Mouse (Mus musculus): ENCODE results near the gene Opn3.
A peak's percentile ranks its signal among the peaks of the same experiment; 100 is the strongest.

Gene Opn3

DNA sequence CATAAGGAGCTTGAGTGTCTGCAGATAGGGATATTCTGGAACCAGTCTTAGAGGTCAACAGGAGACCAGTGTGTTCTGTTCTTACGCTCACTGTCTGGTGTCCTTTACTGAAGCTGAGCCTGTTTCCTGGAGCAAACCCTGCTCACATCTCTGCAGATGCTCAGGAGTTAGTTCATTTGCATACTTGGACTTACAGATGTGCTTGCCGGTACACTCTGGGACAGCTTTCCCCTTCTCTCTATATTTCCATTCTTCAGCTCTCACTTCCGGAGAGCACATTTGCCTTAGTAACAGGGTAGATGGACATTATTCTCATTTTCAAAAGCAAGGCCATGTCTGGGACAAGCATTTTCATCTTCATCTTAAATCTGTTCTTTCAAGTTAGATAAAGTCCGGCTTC is 44.0 kb downstream of the Opn3 start:
- no peak for DNase-seq

DNA sequence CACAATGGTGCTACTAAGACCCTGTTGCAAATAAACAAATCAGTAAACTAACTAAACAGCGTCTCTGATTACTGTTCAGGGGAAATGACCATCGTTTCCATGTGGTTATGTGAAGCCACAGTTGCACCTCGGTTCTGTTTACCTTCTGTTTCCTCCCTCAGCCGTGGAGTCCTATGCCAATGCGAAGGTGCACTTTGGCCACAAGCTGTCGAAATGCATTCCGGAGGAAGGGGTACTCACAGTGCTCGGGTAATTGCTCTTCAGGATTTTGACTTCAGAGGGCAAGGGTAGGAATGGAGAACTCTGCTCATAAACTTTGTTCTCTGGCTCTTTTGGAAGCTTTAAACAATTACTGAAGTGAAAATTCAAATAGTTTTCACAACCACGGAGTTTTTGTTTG is 45.6 kb downstream of the Opn3 start:
- no peak for DNase-seq

DNA sequence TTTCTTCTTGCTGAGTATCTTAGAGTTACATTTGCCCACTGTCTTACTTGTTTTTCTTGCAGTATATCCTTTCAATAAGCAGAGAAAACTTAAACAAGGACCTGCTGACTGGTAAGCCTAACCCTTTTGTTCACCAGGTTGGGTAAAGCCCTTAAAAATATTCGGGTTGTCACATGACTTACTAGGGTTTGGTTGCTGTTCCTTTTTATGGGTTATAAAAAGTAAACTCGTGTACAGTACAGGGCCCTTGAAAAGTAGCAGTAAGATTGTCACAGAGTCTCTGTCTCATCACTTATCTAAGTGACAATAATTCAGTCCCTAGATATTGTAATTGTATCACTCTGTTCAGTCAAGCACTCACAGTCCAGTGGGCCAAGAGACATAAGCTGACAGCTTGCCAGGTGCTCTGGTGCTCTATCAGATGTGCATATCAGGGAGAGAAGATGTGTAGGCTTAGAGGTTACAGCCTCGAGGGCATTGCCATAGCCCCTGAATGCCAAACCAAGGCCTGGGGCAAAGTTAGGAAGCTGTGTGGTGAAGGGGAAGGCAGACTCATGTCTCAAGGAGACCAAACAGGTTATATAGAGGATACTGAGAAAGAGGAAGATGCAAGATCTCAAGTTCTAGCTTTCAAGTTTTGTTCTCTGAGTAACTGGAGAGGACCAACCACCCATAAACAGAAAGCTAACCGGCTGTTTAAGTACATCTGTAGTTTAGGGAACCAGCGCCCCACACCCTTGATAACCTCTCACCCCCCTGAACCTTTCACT is 48.9 kb downstream of the Opn3 start:
- no peak for DNase-seq

DNA sequence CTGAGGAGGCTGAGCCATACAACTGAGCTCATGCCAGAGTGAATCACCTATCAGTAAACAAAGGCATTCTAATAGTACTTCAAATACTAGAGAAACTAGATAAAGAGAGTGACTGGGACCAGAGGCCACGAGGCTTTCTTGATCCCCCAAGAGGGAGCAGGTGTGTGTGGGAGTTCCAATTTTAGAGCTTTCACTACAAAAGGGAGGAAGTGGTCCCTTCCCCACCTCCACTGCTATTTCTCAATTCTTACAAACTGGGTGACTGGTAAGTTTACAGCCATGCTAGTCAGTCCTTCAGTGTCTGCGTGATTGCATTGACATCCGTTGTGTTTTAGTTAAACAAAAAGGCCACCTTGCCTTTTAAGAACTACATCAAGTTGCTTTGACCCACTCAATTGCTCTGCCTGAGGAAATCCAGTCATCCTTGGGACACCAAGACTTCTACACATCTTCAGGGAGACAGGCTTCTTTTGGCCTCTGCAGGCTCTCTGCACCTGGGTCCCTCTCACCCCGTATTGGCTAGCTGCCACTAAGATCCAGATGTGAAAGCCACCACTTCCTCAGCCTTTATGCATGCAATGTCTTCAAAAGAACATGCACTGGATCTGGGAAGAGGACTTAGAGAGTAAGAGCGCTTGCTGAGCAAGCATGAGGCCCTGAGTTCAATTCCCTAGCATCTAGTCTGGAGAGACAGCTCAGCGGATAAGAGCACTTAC is 52.0 kb downstream of the Opn3 start:
- peak; percentile 48 for DNase-seq

DNA sequence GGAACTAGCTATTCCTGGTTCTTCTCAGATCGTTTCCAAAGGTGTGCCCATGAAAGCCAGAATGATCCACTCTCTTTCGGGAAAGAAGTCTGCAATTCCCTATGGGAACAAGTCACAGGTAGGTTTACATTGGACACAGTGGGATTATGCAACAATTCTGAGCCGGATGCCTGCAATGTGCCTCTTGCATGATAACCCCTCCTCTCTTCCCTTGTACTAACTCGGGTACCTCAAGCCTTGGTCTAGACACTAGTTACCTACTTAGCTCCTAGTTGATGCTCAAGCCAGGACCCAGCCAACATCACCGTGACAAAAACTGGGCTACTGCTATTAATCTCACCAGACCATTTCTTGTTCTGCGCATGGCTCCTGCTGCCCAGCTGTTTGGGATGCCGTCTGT is 53.5 kb downstream of the Opn3 start:
- no peak for DNase-seq

DNA sequence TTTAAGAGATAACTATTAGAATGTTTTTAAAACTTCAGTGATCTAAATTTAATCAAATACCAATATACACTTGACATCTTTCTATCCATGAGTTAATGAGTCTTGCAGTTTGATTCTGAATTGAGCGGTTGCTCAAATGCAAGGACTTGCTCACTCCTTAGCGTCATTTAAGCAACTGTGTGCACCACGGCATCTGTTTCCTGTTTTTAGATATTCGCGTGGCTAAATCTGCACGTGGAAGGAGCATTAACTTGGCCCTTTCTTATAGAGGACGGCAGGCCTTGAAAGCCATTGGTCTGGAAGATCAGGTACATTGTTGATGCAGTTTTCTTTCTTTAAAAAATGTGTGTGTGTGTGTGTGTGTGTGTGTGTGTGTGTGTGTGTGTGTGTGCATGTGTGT is 54.9 kb downstream of the Opn3 start:
- DNase-seq: no peak

DNA sequence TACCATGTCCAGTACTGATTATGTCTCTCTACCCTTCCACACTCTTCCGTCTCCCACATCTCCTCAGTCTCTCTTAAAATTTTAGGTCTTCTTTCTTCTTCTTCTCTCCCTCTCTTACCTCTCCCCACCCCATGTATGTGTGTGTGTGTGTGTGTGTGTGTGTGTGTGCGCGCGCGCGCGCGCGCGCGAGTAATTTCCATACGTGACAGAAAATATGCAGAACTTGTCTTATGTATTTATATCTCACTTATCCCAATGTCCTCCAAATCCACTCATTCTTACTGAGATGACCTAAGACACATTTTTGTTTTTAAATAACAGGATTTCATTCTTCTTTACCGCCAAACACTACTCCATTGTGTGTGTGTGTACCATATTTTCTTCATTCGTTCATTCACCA is 60.1 kb downstream of the Opn3 start:
- no peak for DNase-seq

DNA sequence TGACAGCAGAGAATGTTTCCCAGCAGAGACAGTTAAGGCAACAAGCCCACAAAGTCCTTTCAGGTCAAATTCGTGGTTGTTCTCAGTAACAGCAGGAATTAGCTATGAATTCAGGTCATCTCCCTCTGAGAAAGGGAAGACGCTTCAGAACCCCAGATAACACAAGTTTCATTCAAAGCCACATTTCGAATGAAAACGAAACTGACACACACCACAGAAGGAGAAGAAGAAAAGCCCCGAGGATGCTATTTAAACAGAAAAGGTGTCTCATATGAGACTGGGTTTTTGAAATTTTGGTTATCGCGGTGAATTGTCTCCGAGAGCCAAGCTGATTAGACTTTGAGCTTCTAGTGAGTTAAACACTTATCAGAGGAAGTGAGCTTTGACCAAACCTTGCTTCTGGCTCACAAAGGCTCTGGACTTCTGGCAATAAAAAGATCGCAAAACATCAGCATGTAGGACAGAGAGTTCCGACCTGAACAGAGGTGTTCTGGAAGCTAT is 60.8 kb downstream of the Opn3 start:
- no peak for DNase-seq

DNA sequence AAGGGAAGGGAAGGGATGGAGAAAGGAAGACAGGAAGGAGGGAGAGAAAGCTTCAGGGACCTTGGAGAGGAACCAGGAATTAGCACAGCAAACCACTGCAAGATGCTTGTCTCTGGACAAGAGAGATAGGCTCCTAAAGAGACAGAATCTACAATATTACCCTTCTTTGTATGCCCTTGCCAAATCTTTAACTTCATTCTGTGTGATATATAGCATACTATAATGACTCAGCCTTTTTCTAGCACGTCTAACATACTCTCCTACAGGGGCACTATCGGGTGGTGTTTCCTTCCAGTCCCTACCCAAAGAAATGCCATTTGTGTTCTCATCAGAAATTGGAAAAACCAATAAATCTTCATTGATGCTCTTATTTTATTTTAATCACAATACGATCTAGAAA is 61.5 kb downstream of the Opn3 start:
- DNase-seq: no peak

DNA sequence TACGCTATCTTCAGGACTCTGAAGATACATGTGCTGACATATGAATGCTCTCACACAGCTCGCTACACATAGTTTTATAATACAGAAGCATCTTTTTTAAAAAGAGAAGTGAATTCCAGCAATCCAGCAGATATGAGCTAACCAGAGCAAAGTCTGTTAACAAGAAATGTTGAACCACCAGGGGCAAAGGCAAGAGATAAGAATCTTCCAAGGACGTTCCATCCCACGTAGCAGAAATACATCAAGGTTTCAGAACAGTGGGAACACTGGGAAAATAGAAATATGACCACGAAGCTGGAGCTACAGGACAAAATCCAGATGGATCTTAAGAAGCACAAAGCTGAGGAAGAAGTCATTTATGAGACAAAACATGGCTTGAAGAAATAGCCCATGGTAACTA is 62.2 kb downstream of the Opn3 start:
- DNase-seq: no peak

DNA sequence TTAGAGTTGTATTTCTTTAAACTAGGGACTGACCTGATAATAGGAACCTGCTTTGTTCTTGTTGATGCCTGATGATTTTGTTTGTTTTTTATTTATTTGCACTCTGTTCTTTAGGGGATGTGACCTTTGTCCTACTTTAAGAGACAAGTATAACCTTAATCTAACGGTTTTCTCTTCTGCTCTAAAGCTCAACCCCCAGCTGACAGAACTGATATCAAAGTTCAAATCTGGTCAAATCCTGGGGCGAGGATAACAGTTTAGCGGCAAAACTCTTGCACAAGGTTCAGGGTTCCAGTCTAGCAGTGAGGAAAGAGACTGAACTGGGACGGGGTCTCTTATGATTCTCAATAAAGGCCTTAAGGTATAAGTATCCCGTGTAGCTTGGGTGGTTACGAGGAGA is 63.3 kb downstream of the Opn3 start:
- no peak for DNase-seq

DNA sequence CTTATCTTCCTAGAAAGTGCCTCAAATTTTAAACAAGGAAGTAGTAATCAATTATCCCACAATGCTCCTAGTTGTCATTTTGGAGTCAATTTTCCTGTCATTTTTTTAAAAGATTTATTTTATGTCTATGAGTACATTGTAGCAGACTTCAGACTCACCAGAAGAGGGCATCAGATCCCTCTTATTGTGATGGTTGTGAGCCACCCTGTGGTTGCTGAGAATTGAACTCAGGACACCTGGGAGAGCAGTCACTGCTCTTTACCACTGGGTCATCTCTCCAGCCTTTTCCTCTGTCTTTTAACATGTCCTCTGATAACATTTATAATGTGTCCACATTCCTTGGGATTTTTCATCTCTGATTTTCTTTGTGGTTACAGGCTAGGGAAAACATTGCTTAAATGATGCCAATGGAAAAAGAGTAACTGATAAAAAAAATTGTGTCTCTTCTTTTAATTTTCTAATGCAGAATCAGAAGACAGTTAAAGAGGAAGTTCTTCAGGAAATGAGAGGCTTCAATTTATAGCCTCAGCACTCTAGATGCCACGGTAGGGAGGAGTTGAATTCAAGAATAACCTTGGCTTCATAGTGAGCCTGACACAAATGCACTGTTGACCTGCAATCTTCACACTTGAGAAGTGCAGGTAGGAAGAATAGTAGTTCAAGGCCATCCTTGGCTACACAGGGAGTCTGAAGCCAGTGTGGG is 66.4 kb downstream of the Opn3 start:
- DNase-seq: peak; percentile 34

DNA sequence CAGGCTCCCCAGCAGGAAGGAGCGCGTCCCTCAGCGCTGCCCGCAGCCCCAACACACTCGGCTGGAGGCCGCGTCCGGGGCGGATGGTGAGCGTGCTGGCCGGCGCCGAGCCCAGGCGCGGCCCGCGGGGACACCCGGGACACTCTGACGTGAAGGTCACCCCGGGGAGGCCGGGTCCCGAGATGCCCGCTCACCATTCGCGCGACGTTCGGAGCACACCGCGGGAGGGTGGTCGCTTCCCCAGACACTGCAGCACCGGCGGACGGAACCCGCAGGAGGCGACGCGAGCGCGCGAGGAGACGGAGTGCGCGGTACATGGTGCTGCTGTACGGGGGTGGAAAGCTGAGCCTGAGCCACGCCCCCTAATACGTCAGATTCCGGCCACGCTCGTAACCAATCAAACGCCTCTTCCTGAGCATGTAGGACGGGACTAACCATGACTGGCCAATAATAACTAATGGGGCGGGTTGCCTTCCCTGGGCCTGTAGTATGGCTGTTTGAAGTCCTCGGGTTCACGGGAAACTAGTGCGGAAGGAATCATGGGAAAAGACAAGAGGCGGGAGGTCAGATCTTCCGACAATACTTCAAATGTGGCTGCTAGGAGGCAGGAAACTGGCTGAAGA is 67.2 kb downstream of the Opn3 start, which contains the start of gene Fh1:
TSS of gene Fh1 (minus strand) at position 379 of the 623 bp plus-strand sequence.
- peak; percentile 95 for DNase-seq

DNA sequence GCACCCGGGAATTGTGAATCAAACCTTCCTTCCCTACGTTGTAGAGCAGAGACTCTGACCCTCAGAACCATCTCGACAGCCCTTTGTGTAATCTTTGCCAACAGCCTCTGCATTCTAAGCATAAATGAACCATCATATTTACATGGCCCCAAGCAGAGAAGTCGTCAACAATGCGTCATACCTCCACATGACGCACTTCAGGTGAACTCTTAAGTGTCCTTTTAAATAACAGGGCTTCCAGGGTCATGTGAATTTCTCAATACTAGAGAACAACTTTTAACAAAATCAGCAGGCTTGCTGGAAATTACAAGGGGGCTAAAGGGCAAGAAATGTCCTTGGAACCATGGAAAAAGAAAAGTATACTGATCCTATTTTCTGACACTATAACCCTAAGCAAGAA is 68.9 kb downstream of the Opn3 start:
- no peak for DNase-seq

DNA sequence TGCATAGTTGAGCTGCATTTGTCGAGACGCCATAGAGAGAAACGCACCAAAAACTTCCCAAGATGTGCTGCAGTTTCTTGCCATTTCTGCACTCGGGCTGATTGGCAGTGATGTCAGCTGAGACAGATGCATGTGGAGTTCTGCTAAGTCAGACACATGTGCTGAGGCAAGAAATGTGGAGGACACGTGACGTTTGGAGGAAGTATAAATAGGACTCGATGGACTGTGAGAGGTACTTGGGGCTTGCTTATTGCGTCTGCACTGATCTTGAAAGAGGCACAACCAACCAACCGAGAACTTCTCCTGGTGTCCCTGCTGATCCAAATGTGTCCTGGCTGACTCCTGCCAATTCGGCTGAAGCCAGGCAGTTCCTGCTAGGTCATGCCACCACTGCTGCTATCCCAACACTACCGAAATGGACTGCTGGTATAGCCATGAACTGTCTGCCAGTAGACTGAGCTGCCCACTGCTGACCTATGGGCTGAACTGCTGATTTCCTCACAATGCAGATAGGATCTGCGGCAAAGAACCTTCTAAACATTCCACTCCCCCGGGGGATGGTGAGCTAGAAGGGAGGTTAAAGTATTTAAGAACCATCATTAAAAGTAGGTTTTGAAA is 72.7 kb downstream of the Opn3 start, which contains the start of gene Kmo:
TSS of gene Kmo (plus strand) at position 568 of the 618 bp plus-strand sequence.
- DNase-seq: no peak

DNA sequence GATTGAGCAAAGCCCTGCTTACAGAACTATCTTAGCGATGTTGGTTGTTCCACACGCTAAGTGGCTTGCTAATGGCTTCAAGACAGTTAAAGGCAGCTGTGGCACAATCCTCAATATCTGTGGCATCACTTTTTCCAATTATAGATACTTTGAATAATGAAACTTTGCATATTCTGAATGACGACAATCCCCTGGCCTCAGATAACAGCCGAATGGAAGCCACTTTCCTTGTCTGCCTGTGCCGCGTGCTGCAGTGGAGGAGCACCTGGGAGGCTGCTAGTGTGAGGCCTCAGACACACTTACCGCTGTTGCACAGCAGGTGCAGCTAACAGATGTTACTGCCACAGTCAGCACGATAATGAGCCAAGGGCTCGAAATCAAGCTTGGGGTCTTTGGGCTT is 77.6 kb downstream of the Opn3 start:
- DNase-seq: no peak
